Mouse (Mus musculus): ENCODE data around the gene Prap1.

Prap1 gene

GRCm38 (mm10) chr7:140092924-140093528, at the start of gene Prap1:
TSS of gene Prap1 (plus strand) at chr7:140093395.
- DNase-seq = no peak

- no peak for DNase-seq
Observed at GRCm38 (mm10) chr7:140045546-140045945, 47.6 kb upstream of the Prap1 start.

GRCm38 (mm10) chr7:140047811-140048311, 45.3 kb upstream of the Prap1 start:
- DNase-seq = no peak

- no peak for DNase-seq
Observed at GRCm38 (mm10) chr7:140048361-140049114, 44.7 kb upstream of the Prap1 start, which contains the start of gene Msx3. TSS of gene Msx3 (minus strand) at chr7:140049089.

GRCm38 (mm10) chr7:140049115-140049689, 44.0 kb upstream of the Prap1 start:
- DNase-seq = peak; percentile 18

- no peak for DNase-seq
Observed at GRCm38 (mm10) chr7:140054124-140054523, 39.1 kb upstream of the Prap1 start.

- peak; percentile 8 for DNase-seq
Observed at GRCm38 (mm10) chr7:140057413-140058407, 35.5 kb upstream of the Prap1 start.

- no peak for DNase-seq
Observed at GRCm38 (mm10) chr7:140058528-140058927, 34.7 kb upstream of the Prap1 start.

- DNase-seq = no peak
Observed at GRCm38 (mm10) chr7:140059601-140060000, 33.6 kb upstream of the Prap1 start.

GRCm38 (mm10) chr7:140060936-140061831, 32.0 kb upstream of the Prap1 start:
- DNase-seq = peak; percentile 48

GRCm38 (mm10) chr7:140061832-140062130, 31.4 kb upstream of the Prap1 start:
- DNase-seq = no peak

- DNase-seq = peak; percentile 27
Observed at GRCm38 (mm10) chr7:140062307-140062706, 30.9 kb upstream of the Prap1 start.

- DNase-seq = peak; percentile 77
Observed at GRCm38 (mm10) chr7:140063092-140063491, 30.1 kb upstream of the Prap1 start.

- no peak for DNase-seq
Observed at GRCm38 (mm10) chr7:140067397-140067796, 25.8 kb upstream of the Prap1 start.

GRCm38 (mm10) chr7:140070042-140070711, 23.0 kb upstream of the Prap1 start:
- no peak for DNase-seq

- DNase-seq = no peak
Observed at GRCm38 (mm10) chr7:140077698-140078097, 15.5 kb upstream of the Prap1 start.

GRCm38 (mm10) chr7:140078711-140079110, 14.5 kb upstream of the Prap1 start:
- DNase-seq = peak; percentile 76

- peak; percentile 63 for DNase-seq
Observed at GRCm38 (mm10) chr7:140080503-140081156, 12.6 kb upstream of the Prap1 start.

GRCm38 (mm10) chr7:140081408-140082241, 11.6 kb upstream of the Prap1 start:
- no peak for DNase-seq
